Mouse (Mus musculus): ENCODE data around the gene Marveld1. TPM values are rescaled to one million over a fixed set of nuclear protein-coding genes. Genes with fewer than 3 reads are reported as not detected.

Marveld1 gene
- polyA plus RNA-seq, 1 experiment from 2014 or later, result 4.0 TPM

GRCm38 (mm10) chr19:42158246-42159017, 11.2 kb downstream of the Marveld1 start:
- Histone ChIP-seq H3K9me3 (replicated peaks) (no peaks in the 10 kb centered on the region), H3K4me2 (no peak overlapping the region), H3K4me1 (no peaks in the 10 kb centered on the region), H3K9ac (replicated peaks) (no peak overlapping the region), H3K27ac (replicated peaks) (no peak overlapping the region), H3K4me3 (replicated peaks) (no peak overlapping the region), H3K27me3 (replicated peaks) (no peaks in the 10 kb centered on the region), H3K36me3 (no peaks in the 10 kb centered on the region)
- no peak for ATAC-seq (ENCODE audit: low FRiP score)
- 72% methylated on average over 13 of the region's 13 CpGs for WGBS

- Histone ChIP-seq H3K4me3 (replicated peaks) (no peak within 1 kb of the TSS), H3K9me3 (replicated peaks) (no peaks in the 10 kb centered on the region), H3K4me2 (0 out of 2 replicates have a peak within 1 kb of the TSS, but pooled peaks have one; percentile 9), H3K9ac (replicated peaks) (no peak within 1 kb of the TSS), H3K27ac (replicated peaks) (0 out of 2 replicates have a peak within 1 kb of the TSS, but pooled peaks have one; percentile 39), H3K27me3 (replicated peaks) (peaks cover 12% of the 10 kb centered on the region), H3K36me3 (no peaks in the 10 kb centered on the region), H3K4me1 (peaks cover 21% of the 10 kb centered on the region; the same call in 1 of the 2 replicates)
- ATAC-seq (ENCODE audit: low FRiP score), result no peak
- 68% methylated on average over 5 of the region's 5 CpGs for WGBS
Measured at GRCm38 (mm10) chr19:42163764-42164163, 16.6 kb downstream of the Marveld1 start, which contains the start of gene Zfyve27. Zfyve27 (plus strand) TSS chr19:42163951.

DNA sequence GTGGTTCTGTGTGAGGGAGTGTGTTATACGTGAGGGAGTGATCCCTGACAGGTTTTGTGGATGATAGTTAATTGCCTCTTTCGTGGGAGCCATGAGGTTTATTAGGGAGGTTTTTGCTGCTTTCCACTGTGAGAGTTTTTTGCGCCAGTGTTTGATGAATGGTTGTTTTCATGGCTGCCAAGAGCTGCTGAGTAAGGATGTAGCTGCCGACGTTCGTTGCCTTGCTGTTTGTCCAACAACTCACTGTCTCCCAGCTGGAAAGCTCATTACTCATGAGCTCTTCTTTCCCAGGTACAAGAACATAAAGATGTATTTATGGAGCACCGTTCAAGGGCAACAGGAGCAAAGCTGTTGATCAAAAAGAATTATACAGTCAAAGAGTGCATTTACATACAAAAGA, 17.0 kb downstream of the Marveld1 start:
- ATAC-seq (ENCODE audit: low FRiP score), result no peak

DNA sequence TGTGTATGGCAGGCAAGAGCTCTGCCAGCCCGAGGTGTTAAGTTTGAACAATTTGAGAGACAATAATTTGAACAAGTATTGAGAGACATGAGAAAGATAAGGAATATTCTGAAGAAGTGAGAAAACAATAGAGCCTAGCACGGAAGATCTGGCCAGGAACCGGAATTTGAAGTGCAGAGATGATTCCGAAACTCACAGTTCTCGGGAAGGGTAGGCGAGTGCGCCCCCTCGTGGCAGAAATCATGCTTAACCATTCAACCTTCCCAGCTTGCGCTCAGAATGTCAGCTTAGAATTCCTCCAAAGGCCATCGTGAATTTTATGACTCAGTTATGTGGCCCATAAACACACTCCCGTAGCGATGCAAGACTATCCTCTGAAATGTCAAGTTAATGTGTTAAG, 18.9 kb downstream of the Marveld1 start:
- Histone ChIP-seq H3K9ac (replicated peaks) (no peak overlapping the region), H3K36me3 (no peaks in the 10 kb centered on the region), H3K27ac (replicated peaks) (0 out of 2 replicates have a peak overlapping the region, but pooled peaks have one; percentile 10), H3K4me3 (replicated peaks) (0 out of 2 replicates have a peak overlapping the region, but pooled peaks have one; percentile 5), H3K9me3 (replicated peaks) (no peaks in the 10 kb centered on the region), H3K4me1 (peaks cover 38% of the 10 kb centered on the region), H3K4me2 (peak overlapping the region; percentile 41), H3K27me3 (replicated peaks) (peaks cover 13% of the 10 kb centered on the region)
- WGBS, result 4% methylated on average over 12 of the region's 12 CpGs
- ATAC-seq (ENCODE audit: low FRiP score), result no peak

More for the DNA sequence above, 17.0 kb downstream of the Marveld1 start:
- peaks cover 25% of the 10 kb centered on the region; the same call in 1 of the 2 replicates for H3K4me1 ChIP-seq
- 0 out of 2 replicates have a peak overlapping the region, but pooled peaks have one; percentile 9 for H3K4me2 ChIP-seq
- no peak overlapping the region for H3K9ac ChIP-seq (replicated peaks)
- WGBS, result 13% methylated on average over 7 of the region's 7 CpGs
- H3K27ac ChIP-seq (replicated peaks), result 0 out of 2 replicates have a peak overlapping the region, but pooled peaks have one; percentile 39
- H3K27me3 ChIP-seq (replicated peaks), result peaks cover 13% of the 10 kb centered on the region
- H3K36me3 ChIP-seq, result no peaks in the 10 kb centered on the region
- no peak overlapping the region for H3K4me3 ChIP-seq (replicated peaks)
- H3K9me3 ChIP-seq (replicated peaks), result no peaks in the 10 kb centered on the region

- no peaks in the 10 kb centered on the region for H3K9me3 ChIP-seq (replicated peaks)
- peaks cover 13% of the 10 kb centered on the region for H3K27me3 ChIP-seq (replicated peaks)
- WGBS, result 35% methylated on average over 3 of the region's 3 CpGs
- no peak for ATAC-seq (ENCODE audit: low FRiP score)
- no peak overlapping the region for H3K4me3 ChIP-seq (replicated peaks)
- H3K36me3 ChIP-seq, result no peaks in the 10 kb centered on the region
- no peak overlapping the region for H3K4me2 ChIP-seq
- peaks cover 45% of the 10 kb centered on the region for H3K4me1 ChIP-seq
- no peak overlapping the region for H3K27ac ChIP-seq (replicated peaks)
- H3K9ac ChIP-seq (replicated peaks), result no peak overlapping the region
Measured at GRCm38 (mm10) chr19:42166766-42167165, 19.6 kb downstream of the Marveld1 start.

GRCm38 (mm10) chr19:42167489-42167888, 20.3 kb downstream of the Marveld1 start:
- H3K4me3 ChIP-seq (replicated peaks), result no peak overlapping the region
- no peaks in the 10 kb centered on the region for H3K36me3 ChIP-seq
- no peak overlapping the region for H3K27ac ChIP-seq (replicated peaks)
- H3K9ac ChIP-seq (replicated peaks), result no peak overlapping the region
- H3K27me3 ChIP-seq (replicated peaks), result peaks cover 13% of the 10 kb centered on the region
- no peaks in the 10 kb centered on the region for H3K9me3 ChIP-seq (replicated peaks)
- H3K4me1 ChIP-seq, result peaks cover 50% of the 10 kb centered on the region
- no peak for ATAC-seq (ENCODE audit: low FRiP score)
- H3K4me2 ChIP-seq, result no peak overlapping the region
- 65% methylated on average over 9 of the region's 9 CpGs for WGBS

- H3K4me1 ChIP-seq, result peaks cover 52% of the 10 kb centered on the region
- peak; percentile 14; the same call in 1 of the 2 replicates for ATAC-seq (ENCODE audit: low FRiP score)
- peak overlapping the region; percentile 78 for H3K4me2 ChIP-seq
- H3K27ac ChIP-seq (replicated peaks), result peak overlapping the region; percentile 79
- peaks cover 13% of the 10 kb centered on the region for H3K27me3 ChIP-seq (replicated peaks)
- peak overlapping the region; percentile 91; the same call in 1 of the 2 replicates for H3K4me3 ChIP-seq (replicated peaks)
- H3K36me3 ChIP-seq, result no peaks in the 10 kb centered on the region
- H3K9me3 ChIP-seq (replicated peaks), result no peaks in the 10 kb centered on the region
- WGBS, result 51% methylated on average over 10 of the region's 10 CpGs
- no peak overlapping the region; the same call in 1 of the 2 replicates for H3K9ac ChIP-seq (replicated peaks)
Measured at GRCm38 (mm10) chr19:42169322-42169975, 22.2 kb downstream of the Marveld1 start.

GRCm38 (mm10) chr19:42170025-42170969, 23.1 kb downstream of the Marveld1 start:
- Histone ChIP-seq H3K9me3 (replicated peaks) (no peaks in the 10 kb centered on the region), H3K9ac (replicated peaks) (peak overlapping the region; percentile 84), H3K4me2 (peak overlapping the region; percentile 78), H3K36me3 (no peaks in the 10 kb centered on the region), H3K27me3 (replicated peaks) (peaks cover 13% of the 10 kb centered on the region), H3K4me1 (peaks cover 50% of the 10 kb centered on the region), H3K27ac (replicated peaks) (peak overlapping the region; percentile 79), H3K4me3 (replicated peaks) (peak overlapping the region; percentile 91)
- peak; percentile 91 for ATAC-seq (ENCODE audit: low FRiP score)
- WGBS, result 1% methylated on average over 55 of the region's 56 CpGs

GRCm38 (mm10) chr19:42176841-42177240, 29.6 kb downstream of the Marveld1 start:
- Histone ChIP-seq H3K9me3 (replicated peaks) (no peaks in the 10 kb centered on the region), H3K4me1 (peaks cover 14% of the 10 kb centered on the region), H3K9ac (replicated peaks) (no peak overlapping the region), H3K27me3 (replicated peaks) (no peaks in the 10 kb centered on the region), H3K27ac (replicated peaks) (no peak overlapping the region), H3K36me3 (peaks cover 30% of the 10 kb centered on the region), H3K4me2 (no peak overlapping the region), H3K4me3 (replicated peaks) (no peak overlapping the region)
- no peak for ATAC-seq (ENCODE audit: low FRiP score)
- WGBS, result 89% methylated on average over 7 of the region's 7 CpGs

GRCm38 (mm10) chr19:42177461-42177860, 30.3 kb downstream of the Marveld1 start:
- Histone ChIP-seq H3K9me3 (replicated peaks) (no peaks in the 10 kb centered on the region), H3K27ac (replicated peaks) (no peak overlapping the region), H3K4me3 (replicated peaks) (no peak overlapping the region), H3K4me1 (peaks cover 10% of the 10 kb centered on the region; the same call in 1 of the 2 replicates), H3K27me3 (replicated peaks) (no peaks in the 10 kb centered on the region), H3K4me2 (no peak overlapping the region), H3K9ac (replicated peaks) (no peak overlapping the region), H3K36me3 (peaks cover 30% of the 10 kb centered on the region)
- ATAC-seq (ENCODE audit: low FRiP score), result no peak
- WGBS, result 93% methylated on average over 2 of the region's 2 CpGs

GRCm38 (mm10) chr19:42179356-42179755, 32.2 kb downstream of the Marveld1 start:
- ATAC-seq (ENCODE audit: low FRiP score), result no peak
- Histone ChIP-seq H3K4me3 (replicated peaks) (no peak overlapping the region), H3K27ac (replicated peaks) (no peak overlapping the region), H3K27me3 (replicated peaks) (no peaks in the 10 kb centered on the region), H3K9me3 (replicated peaks) (no peaks in the 10 kb centered on the region), H3K36me3 (peaks cover 47% of the 10 kb centered on the region), H3K9ac (replicated peaks) (no peak overlapping the region), H3K4me1 (no peaks in the 10 kb centered on the region), H3K4me2 (no peak overlapping the region)
- WGBS, result 96% methylated on average over 14 of the region's 14 CpGs
